Comparison of ENCODE assay signal across 8 mouse cellular contexts in genomic region chrX:152015752-152016150, GRCm38 (mm10). TPM values are rescaled to one million over a fixed set of nuclear protein-coding genes. Genes with fewer than 3 reads are reported as not detected.
DNase-seq lines count a peak whose midpoint lies in the region; ATAC-seq and TF ChIP-seq lines count a peak whose summit lies in the region.

No protein-coding gene starts in this region.

- no peak for TF ChIP-seq CTCF in olfactory bulb, adult 2 months (IDR thresholded peaks at IDR 0.05; ENCODE audit: insufficient read depth, low read depth, low read length)

- H3K9ac ChIP-seq in lung, embryonic 16.5 days (ENCODE audit: low read length), result peak overlapping the region; percentile 73
- H3K9ac ChIP-seq in limb, embryonic 13.5 days, result peak overlapping the region; percentile 74

- ATAC-seq in lung, embryonic 16.5 days (ENCODE audit: low read depth), result no peak
- ATAC-seq in erythroblast, adult 5-6 weeks (replicated peaks; ENCODE audit: low FRiP score, poor library complexity, severe bottlenecking), result peak; percentile 41; the same call in 1 of the 2 replicates
- ATAC-seq in limb, embryonic 13.5 days (ENCODE audit: low FRiP score, low read depth), result no peak; the same call in 1 of the 2 replicates

- DNase-seq in lung, postnatal 14 days, result no peak
- no peak for DNase-seq in gastrocnemius, postnatal 36 days
- DNase-seq in cerebellum, adult 18-20 months, result no peak
- DNase-seq in left cerebral cortex, adult 9 months (ENCODE audit: low spot score in 2 of 2), result no peak

- peak overlapping the region; percentile 94 for H3K27ac ChIP-seq in lung, embryonic 16.5 days (ENCODE audit: low read length)
- peak overlapping the region; percentile 85 for H3K27ac ChIP-seq in limb, embryonic 13.5 days
- peak overlapping the region; percentile 82 for H3K27ac ChIP-seq in olfactory bulb, adult 2 months (ENCODE audit: insufficient read depth, low read depth, low read length)

- WGBS in lung, embryonic 16.5 days, result 15% methylated on average over 11 of the region's 11 CpGs
- 18% methylated on average over 11 of the region's 11 CpGs for WGBS in limb, embryonic 13.5 days
- 16% methylated on average over 11 of the region's 11 CpGs for WGBS in olfactory bulb, adult 2 months

- intact Hi-C loops in gastrocnemius, postnatal 36 days (cut with DNase I), result no loop called here

- peaks cover 8% of the 10 kb centered on the region; the same call in 1 of the 2 replicates for H3K27me3 ChIP-seq in lung, embryonic 16.5 days (ENCODE audit: control insufficient read depth, insufficient read depth, low read depth, low read length)
- peaks cover 36% of the 10 kb centered on the region for H3K27me3 ChIP-seq in limb, embryonic 13.5 days

- peak overlapping the region; percentile 66 for H3K4me3 ChIP-seq in lung, embryonic 16.5 days (ENCODE audit: low read length)
- H3K4me3 ChIP-seq in limb, embryonic 13.5 days, result peak overlapping the region; percentile 54
- H3K4me3 ChIP-seq in olfactory bulb, adult 2 months (ENCODE audit: insufficient read depth, low read depth, low read length), result peak overlapping the region; percentile 76

- no peaks in the 10 kb centered on the region for H3K36me3 ChIP-seq in lung, embryonic 16.5 days (ENCODE audit: control insufficient read depth, insufficient read depth, low read length)
- H3K36me3 ChIP-seq in limb, embryonic 13.5 days, result peaks cover 8% of the 10 kb centered on the region

- TF ChIP-seq POLR2A in olfactory bulb, adult 2 months (IDR thresholded peaks at IDR 0.05; ENCODE audit: insufficient read depth, low read depth, low read length), result no peak

- peak overlapping the region; percentile 57 for H3K4me2 ChIP-seq in lung, embryonic 16.5 days (ENCODE audit: low read depth, low read length)
- H3K4me2 ChIP-seq in limb, embryonic 13.5 days (replicated peaks), result peak overlapping the region; percentile 60

- H3K4me1 ChIP-seq in lung, embryonic 16.5 days (replicated peaks; ENCODE audit: control insufficient read depth, insufficient read depth, low read length), result no peaks in the 10 kb centered on the region
- H3K4me1 ChIP-seq in limb, embryonic 13.5 days, result peaks cover 6% of the 10 kb centered on the region; the same call in 1 of the 2 replicates
- no peaks in the 10 kb centered on the region; the same call in 1 of the 2 replicates for H3K4me1 ChIP-seq in olfactory bulb, adult 2 months (ENCODE audit: control insufficient read depth, insufficient read depth, low read length)

- no peaks in the 10 kb centered on the region for H3K9me3 ChIP-seq in lung, embryonic 16.5 days (ENCODE audit: control insufficient read depth, low read length)
- H3K9me3 ChIP-seq in limb, embryonic 13.5 days, result no peaks in the 10 kb centered on the region

RNA-seq across cellular contexts. Expression of gene Ribc1, which starts 0.3 kb away (rescaled TPM):
- 4.1 and 4.6 TPM in 2 replicates for polyA plus RNA-seq in lung, embryonic 16.5 days (2015; fragmentation: Nextera tagmentation; extraction: Ambion mirVana)
- total RNA-seq in erythroblast, adult 5-6 weeks (2015; ENCODE audit: low replicate concordance), result 0.38 TPM in 1 of 2 replicates, not detected in the other
- total RNA-seq in erythroblast, adult 5-6 weeks (2017; ENCODE audit: low replicate concordance), result 1.4 and 4.0 TPM in 2 replicates
- 2.3 and 2.6 TPM in 2 replicates for polyA plus RNA-seq in limb, embryonic 13.5 days (2015; fragmentation: Nextera tagmentation; extraction: Ambion mirVana)
- not detected in 2 replicates for polyA plus RNA-seq in olfactory bulb, adult 2 months (2012; ENCODE audit: insufficient read depth, insufficient read length, low replicate concordance, missing spikeins)
- total RNA-seq in gastrocnemius, postnatal 36 days (2021), result under 1 TPM; 0.46 to 0.49 TPM

RNA-seq across cellular contexts. Expression of gene Smc1a, which starts 0.5 kb away (rescaled TPM):
- polyA plus RNA-seq in lung, embryonic 16.5 days (2015; fragmentation: Nextera tagmentation; extraction: Ambion mirVana), result 111 and 119 TPM in 2 replicates
- total RNA-seq in erythroblast, adult 5-6 weeks (2015; ENCODE audit: low replicate concordance), result 40.9 and 48.7 TPM in 2 replicates
- 88.1 and 159 TPM in 2 replicates for total RNA-seq in erythroblast, adult 5-6 weeks (2017; ENCODE audit: low replicate concordance)
- polyA plus RNA-seq in limb, embryonic 13.5 days (2015; fragmentation: Nextera tagmentation; extraction: Ambion mirVana), result 114 and 116 TPM in 2 replicates
- polyA plus RNA-seq in olfactory bulb, adult 2 months (2012; ENCODE audit: insufficient read depth, insufficient read length, low replicate concordance, missing spikeins), result 161 TPM in 1 of 2 replicates, not detected in the other
- 10 to 100 TPM; 15.4 to 20.1 TPM for total RNA-seq in gastrocnemius, postnatal 36 days (2021)

RNA-seq across cellular contexts. Expression of gene Hsd17b10, which starts 14.1 kb away (rescaled TPM):
- 210 and 215 TPM in 2 replicates for polyA plus RNA-seq in lung, embryonic 16.5 days (2015; fragmentation: Nextera tagmentation; extraction: Ambion mirVana)
- 20.8 and 32.0 TPM in 2 replicates for total RNA-seq in erythroblast, adult 5-6 weeks (2015; ENCODE audit: low replicate concordance)
- total RNA-seq in erythroblast, adult 5-6 weeks (2017; ENCODE audit: low replicate concordance), result 7.0 and 13.5 TPM in 2 replicates
- polyA plus RNA-seq in limb, embryonic 13.5 days (2015; fragmentation: Nextera tagmentation; extraction: Ambion mirVana), result 261 and 274 TPM in 2 replicates
- not detected in 2 replicates for polyA plus RNA-seq in olfactory bulb, adult 2 months (2012; ENCODE audit: insufficient read depth, insufficient read length, low replicate concordance, missing spikeins)
- total RNA-seq in gastrocnemius, postnatal 36 days (2021), result 10 to 100 TPM; 67.2 to 95.4 TPM

Comparison
In these comparisons a context has a peak if more than half of its experiments do, and no peak if none do; other contexts are left out.
1. RNA of gene Hsd17b10, which starts 14.1 kb away (polyA plus RNA-seq): 261 to 274 TPM in limb, embryonic 13.5 days and 210 to 215 TPM in lung, embryonic 16.5 days; not detected in olfactory bulb, adult 2 months; every median in the first group is over 100 times any median in the second.
2. Peak in every context shown above with its lines, with median percentiles within 50 percentile points of each other: H3K27ac ChIP-seq and H3K4me3 ChIP-seq.